Mouse (Mus musculus) gastrocnemius, adult 8-10 months (tissue): ENCODE data around the gene Ralgapa1. TPM values are rescaled to one million over a fixed set of nuclear protein-coding genes. Genes with fewer than 3 reads are reported as not detected.
"Not testable (repeated sequence)": the region's sequence is repeated elsewhere in the genome, so short reads cannot be mapped to it uniquely, and the experiment has no call there.

ENCODE experiments used
- DNase-seq, 2 experiments: peaks; one replicate each; pipeline ENCODE4 v3.0.0; 2022; ENCODE audit warnings: low spot score in 2 of 2
- total RNA-seq, 4 experiments: library from RNA; stranded (reverse); gene quantifications; 2 replicates each; pipeline ENCODE4 v1.2.4; 2022

The Ralgapa1 gene
- total RNA-seq, 4 experiments from 2014 or later = 33.3 to 45.8 (median 39.3) TPM

DNA sequence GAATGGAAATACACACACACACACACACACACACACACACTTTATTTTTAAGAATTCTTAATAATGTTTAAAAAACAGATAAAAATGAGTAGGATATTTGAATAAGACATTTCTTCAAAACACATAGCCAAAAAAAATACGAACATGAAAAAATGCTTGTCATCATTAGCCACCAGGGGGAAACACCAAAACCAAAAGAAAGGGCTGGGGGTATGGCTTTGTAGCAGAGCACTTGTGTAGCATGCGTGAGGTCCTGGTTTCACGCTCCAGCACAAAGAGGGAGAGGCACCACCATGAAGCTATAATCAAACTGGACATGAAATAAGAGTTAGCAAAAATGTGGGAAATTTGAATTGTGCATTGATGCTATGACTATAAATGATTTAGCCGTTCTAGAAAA is 19.8 kb downstream of the Ralgapa1 start:
- no peak for DNase-seq

DNA sequence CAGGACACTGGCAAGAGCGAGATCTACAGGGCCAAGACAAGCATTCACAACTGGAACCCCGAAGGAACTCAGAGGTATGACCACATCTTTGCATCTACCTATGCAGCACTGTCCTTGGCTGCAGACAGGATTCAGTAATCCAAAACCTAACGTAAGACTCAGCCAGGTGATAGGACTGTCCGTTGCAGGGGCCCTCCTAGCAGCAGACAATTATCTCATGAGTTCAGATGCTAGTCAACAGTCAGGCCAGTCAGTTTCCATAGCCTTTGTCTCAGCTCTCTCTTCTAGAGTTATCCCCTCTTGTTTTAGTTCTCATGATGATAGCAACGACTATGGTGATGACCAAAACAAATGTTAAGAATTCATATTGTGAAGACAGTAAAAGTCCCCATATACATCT is 20.8 kb downstream of the Ralgapa1 start:
- no peak for DNase-seq

DNA sequence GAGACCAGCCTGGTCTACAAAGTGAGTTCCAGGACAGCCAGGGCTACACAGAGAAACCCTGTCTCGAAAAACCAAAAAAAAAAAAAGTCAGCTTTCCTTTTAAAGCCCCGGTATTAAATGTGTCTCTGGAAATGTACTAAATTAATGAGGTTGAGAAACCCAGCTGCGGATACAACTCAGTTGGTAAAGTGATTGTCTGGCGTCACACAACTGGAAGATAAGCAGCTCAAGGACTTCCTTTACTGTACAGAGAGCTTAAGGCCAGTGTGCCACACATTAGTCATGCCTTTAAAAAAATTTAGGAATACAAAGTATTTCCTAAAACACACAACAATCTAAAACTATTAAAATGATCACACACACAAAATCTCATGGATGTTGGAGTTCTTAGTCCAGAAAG is 22.2 kb downstream of the Ralgapa1 start:
- DNase-seq = no peak

DNA sequence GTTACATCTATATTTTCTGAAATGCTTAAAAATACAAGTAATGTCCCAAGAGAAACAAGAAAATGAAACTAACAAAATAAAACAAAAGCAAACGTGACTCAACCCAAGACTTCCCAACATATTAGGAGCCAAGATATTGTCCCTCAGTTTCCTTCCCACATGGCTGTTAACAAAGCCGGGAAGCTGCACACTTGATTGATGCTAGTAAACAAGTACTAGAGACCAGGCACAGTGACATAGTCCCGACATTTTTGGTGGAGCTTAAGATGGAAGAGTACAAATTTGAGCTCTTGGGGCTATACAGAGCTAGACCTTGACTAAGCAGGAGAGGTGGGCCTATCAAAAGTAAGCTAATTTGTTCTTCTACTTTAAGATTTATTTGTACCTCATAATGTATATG is 23.9 kb downstream of the Ralgapa1 start:
- no peak for DNase-seq

DNA sequence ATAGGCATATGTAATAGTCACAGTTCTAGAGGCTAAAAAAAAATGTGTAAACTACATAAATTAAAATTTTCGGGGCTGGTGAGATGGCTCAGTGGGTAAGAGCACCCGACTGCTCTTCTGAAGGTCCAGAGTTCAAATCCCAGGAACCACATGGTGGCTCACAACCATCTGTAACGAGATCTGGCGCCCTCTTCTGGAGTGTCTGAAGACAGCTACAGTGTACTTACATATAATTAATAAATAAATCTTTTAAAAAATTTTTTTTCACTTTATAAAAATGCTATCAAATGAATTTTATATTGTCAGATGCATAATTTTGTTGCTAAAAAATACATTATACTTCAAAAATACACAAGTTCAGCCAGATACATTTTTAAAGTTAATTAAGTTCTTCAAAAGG is 26.5 kb downstream of the Ralgapa1 start:
- not testable (repeated sequence) for DNase-seq

DNA sequence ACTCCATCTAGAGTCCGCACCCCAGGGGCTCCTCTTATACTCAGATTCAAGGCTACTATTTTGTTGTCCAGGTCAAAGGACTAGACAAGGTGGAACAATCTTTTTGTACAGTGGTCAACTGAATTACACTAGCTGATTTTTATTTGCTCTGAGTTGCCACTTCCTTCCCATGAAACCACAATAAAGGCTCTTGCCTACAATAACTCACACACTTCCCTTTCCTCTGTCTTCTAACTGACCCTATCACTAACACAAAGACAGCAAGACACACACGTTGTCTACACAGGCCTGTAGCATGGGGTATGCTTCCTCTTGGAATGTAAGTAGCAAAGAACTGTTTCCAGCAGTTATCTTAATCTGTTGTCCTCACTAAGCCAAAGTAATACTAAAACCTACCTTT is 35.7 kb downstream of the Ralgapa1 start:
- DNase-seq = no peak

DNA sequence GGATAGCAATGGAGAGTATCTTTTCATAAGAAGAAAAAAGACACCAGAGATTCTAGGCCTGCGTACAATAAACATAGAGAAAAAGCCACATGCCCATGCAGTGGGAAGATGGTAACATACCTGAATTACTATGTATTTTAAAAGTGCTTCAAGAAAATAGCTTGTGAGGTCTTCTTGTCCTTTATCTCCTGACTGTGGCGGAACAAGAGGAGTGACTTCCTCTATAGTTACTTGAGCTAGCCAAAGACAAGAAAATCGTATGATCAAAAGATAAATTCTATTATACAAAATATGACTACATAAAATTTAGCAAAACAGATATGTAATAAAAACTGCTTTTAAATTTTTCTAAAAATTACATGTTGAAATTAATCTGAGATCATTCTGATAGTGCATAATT is 38.3 kb downstream of the Ralgapa1 start:
- no peak for DNase-seq

DNA sequence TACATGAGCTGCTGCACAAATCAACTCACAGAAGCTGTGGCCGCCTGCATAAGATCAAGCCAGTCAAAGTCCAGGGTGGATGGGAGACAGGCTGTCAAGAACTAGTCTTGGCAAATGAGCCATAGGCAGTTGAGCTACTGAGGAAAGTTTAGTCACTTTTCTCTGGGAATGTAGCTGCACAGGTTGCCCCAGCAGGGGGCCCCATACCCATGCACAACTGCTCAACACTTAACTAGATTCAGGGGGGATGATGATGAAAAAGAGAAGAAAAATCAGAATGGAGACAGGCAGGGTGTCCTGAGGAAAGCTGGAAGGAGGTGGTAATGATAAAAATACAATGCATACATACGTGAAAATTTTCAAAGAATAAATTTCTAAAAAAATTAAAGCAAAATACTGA is 42.7 kb downstream of the Ralgapa1 start:
- DNase-seq = peak; percentile 6 to 12

DNA sequence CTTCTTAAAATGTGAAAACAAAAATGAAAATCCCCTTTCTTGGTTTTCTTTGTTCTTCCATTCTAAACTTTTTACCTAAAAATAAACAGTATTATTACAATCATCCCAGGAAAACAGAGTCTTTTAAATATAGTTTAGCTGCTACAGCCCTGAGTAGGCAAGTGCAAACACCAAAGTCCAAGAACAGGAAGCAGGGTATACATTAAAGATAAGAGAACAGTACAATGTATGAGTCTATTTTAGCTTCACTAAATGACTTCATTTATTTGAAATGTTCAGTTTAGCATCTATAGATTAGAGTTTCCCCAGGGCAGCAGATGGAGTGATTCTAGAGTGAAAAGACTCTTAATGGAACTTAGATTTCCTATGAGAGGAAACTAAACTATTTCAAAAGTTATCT is 43.6 kb downstream of the Ralgapa1 start:
- DNase-seq = no peak

DNA sequence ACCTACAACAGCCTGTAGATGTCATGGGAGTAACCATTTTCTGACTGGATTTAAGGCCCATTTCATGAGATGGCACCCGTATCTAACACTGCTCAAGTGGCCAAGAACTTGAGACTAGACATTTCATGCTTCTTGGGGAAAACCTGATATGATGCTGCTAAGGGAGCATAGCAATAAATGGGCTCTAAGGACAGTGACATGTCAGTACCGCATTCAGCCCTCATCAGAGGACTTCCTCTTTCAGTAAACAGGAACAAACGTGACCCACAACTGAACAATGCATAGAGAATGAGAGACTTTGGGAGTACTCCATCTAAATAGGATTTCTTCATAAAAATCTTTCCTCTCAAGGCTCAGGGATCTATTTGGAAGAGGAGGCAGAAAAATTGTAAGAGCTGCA is 46.7 kb downstream of the Ralgapa1 start:
- no peak for DNase-seq

DNA sequence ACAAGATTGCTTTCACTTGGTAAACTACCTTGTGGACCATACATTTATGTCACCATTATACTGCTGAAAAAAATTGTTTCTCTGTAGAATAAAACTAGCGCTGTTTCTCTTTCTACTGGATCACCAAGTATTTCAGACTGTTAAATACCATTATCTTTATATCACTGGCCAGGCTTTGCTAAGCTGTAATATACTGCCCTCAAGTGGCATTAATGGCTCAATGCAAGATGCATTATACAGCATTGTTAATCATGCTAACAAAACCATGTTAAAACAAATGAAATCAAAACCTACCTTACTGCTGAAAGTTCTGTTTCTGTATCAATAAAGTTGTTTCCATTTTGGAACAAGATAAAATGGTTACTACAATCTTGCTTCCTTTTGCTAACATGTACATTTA is 100.6 kb downstream of the Ralgapa1 start:
- DNase-seq = no peak

DNA sequence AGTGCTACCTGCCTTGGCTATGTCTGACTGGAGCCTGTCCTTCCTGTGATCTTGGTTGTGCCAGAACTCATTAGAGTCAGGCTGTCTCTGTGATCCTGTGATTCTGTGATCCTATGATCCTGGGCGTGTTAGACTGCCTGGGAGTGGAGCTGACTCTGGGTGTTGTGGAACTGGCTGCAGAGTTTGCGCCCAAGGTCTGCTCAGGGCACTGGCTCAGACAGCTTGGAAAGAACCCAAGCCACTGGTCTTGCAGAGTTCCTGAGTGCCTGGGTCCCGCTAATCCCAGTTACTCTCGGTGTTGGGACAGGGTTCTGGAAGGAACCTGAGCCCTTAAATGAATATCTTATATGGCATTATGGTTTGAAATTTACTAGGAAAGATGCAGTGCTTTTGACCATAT is 115.1 kb downstream of the Ralgapa1 start:
- DNase-seq = no peak

DNA sequence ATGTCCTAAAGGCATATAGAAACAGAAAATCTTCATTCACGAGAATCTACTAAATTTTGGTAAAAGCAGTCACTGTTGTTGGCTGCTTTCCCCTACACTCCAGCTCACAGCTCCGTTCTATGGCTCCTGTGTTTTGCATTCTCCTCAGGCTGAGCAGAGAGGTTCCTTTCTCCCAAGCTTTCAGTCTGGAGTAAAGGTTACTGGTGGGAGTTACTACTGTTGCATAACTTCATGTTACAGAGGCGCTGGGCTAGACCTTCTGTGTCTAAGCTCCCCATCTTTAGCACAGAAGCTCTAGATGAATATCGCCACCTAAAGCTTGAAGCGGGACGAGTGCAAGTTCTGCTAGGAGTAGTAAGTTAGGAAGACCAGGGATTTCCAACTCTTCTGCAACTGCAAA is 154.3 kb downstream of the Ralgapa1 start:
- no peak for DNase-seq

DNA sequence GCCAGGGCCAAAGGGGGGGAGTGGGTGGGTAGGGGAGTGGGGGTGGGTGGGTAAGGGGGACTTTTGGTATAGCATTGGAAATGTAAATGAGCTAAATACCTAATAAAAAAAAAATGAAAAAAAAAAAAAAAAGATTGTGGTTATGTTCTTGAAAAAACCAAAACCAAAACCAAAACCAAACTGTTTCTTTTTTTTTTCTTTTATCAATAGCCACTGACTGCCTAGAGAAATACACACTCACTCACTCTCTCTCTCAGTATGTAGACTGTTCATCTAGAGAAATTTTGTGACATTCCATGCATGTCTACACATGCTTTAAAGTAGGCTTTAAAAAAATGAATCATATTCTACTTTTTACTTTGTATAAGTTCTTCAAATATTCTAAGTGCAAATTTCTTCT is 157.8 kb downstream of the Ralgapa1 start:
- DNase-seq = not testable (repeated sequence)

DNA sequence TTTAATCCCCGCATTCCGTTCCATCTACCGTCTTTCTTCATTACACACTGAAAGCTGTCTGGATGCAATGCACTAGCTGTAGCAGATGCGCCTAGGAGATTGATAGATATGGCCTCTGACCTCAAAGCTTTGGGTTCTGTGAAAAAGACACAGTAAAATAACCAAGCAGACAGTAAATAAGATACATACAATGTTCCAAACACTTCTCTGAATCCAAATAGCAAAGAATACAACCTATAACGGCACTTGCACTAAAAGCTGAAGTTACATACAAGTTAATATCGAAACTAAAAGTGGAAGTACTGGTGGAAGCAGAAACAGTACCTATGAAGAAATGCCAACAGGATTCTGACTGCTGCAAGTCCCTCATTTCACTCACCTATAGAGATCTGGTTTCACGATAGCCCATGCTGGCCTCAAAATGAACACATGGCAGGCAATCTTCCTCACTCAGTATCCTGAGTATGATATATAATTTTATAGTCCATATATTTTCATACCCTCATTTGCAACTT is 172.9 kb downstream of the Ralgapa1 start:
- no peak for DNase-seq

DNA sequence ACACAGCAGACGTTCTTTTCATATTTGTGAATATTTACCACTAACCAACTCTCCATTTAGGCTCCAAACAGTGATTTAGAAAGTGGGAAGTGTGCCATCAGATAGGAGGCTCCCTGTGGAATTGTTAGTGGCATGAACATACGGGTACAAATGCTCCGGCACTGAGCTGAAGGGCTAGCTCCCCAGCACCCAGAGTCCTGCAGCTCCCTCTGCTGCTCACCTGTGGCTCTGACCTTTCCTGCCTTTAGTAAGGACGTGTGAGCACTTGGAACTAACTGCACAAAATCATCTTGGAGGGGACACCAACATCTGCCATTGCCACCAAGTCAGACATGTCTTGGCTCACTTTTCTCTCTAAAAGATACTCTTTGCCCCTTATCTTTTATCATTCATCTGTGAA is 194.3 kb downstream of the Ralgapa1 start:
- DNase-seq = no peak

DNA sequence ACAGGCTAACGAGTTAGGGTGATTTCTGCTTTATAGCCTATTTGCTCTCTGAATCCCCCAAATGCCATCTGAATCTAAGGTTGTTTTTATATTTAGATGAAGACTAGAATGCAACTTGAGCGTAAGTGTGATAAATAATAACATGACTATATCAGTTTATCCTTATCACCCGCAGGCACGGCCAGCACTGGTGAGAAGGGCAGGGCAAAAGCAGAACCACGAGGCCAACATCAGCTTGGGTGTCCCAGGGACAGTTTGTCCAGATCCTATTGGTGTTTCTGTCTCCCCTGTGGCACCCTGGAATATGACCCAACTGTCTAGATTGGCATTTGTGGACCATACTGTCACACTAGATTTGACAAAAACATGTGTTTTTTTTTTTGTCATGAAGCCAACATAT is 197.7 kb downstream of the Ralgapa1 start:
- no peak for DNase-seq

DNA sequence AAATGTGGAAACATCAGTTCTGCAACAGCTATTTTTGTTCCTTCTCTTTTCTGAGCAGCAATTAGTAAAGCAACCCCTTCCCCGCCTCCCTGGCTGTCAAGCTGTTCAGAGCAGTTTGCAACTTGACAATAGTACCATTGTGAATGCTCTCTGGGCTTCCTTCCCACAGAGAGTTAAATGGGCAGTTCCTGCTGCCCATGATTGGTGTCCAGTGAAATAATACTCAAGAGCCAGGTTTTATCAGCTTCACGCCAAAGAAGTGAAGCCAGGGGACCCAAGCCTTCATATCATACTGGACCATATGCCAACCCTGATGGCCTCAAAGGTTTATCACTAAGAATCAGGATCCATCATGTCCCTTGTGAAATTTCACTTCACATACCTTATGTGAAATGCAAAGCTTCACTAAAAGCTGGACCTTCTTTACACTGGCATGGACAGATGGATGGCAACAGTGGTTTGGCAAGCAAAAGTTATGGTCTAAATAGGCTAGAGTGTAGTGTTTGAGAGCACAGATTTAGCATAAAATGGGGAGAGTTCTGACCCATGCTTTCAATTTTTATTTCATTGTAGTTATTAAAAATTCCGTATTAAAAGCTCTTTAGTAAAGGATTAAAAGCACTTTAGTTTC is 198.2 kb downstream of the Ralgapa1 start:
- no peak for DNase-seq

DNA sequence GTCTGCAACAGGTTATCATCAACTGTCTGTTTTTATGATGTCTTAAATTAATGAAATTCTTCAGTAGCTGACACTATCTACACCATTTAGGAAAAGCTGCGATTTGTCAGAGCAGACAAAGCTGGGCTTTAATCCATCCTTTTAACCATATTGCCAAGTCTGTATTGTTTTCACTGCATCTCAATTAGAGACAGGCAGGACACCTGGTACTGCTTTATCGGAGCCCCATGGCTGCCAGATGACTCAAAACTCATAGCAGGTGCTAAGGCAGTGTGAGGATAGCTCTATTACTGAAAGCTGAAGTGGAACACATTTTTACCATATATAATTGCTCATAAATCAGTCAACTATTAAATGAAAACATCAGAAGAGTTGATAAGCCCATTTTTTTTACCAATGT is 200.6 kb downstream of the Ralgapa1 start:
- no peak for DNase-seq

DNA sequence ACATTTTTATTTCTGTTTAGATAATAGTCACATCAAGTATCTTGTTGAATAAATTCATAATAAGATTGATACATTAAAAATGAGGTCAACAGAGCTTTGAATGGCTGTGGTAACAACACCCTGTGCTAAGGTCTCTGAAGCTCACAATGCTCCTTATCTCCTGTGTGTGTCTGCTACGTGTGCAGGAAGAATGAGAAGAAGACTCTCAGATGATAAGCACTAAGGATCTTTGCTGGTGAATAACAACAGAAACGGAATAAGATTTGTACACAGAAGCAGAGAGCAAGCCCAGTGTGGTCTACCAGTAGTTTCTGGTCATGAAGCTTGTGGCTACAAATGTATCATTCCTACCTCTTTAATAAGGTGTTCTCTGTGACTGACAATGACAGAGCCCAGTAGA is 210.2 kb downstream of the Ralgapa1 start:
- no peak for DNase-seq

DNA sequence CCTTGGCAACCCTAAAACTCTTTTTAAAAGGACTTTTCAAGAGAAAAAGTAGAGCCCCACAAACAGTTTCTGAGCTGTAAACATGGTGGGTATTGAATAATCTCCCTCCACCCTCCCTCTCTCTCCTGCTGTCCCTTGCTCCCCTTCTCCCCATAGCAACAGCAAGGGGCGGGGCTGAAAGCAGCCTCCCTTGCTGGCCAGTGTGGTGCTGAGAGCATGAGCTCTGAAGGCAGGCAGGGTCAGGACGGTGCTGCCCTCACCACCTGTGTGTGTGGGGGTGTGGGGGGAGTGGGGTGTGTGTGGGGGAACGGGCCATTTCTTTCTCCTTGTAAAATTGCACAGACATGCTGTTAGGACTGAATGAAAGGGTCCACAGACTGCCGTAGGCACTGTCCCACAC is 213.1 kb downstream of the Ralgapa1 start:
- DNase-seq = no peak

DNA sequence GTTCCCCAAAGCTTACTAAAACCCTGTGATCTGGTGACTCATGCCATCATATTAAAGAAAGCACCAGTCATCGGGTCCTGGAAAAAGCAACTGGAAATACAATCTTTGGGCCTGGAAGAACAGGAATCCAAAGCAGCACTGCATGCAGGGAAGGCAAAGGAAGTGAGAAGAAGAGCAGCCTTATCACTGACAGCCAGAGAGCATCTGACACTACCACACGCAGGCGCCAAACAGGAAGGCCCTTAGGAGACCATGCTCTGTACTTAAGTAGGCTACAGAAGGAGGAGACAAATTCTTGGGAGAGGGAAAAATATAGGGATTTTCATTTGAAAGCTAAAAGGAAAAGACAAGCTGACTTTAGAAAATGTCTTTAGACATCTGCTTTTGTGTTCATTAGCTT is 216.6 kb downstream of the Ralgapa1 start:
- no peak for DNase-seq

DNA sequence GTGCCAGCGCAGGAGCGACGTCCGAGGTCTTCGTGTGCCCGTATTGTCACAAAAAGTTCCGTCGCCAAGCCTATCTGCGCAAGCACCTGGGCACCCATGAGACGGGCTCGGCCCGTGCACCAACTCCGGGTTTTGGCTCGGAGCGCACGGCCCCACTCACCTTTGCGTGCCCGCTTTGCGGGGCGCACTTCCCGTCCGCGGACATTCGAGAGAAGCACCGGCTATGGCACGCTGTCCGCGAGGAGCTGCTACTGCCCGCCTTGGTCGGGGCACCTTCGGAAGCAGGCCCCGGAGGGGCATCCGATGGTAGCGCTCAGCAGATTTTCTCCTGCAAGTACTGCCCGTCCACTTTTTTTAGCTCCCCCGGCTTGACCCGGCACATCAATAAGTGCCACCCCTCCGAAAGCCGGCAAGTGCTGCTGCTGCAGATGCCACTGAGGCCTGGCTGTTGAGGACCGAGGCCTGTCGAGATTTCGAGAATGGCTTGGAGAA is 220.4 kb downstream of the Ralgapa1 start:
- DNase-seq = no peak
